Mouse (Mus musculus) 3134 (cell line): Measurements from ENCODE around the gene Myrf.
"Not testable (repeated sequence)": the region's sequence is repeated elsewhere in the genome, so short reads cannot be mapped to it uniquely, and the experiment has no call there.

Source experiments
- DNase-seq: peaks from one replicate; pipeline ENCODE4 v3.0.0-alpha.2; 2011; ENCODE audit warnings: low spot score; ENCODE audit not compliant: insufficient read length; ENCODE audit errors: extremely low read depth

Gene Myrf

GRCm38 (mm10) chr19:10183299-10183983 lies 57.1 kb downstream of the Myrf start:
- DNase-seq, result no peak

- peak; percentile 96 for DNase-seq
These were observed 57.8 kb downstream of the Myrf start, which contains the start of gene Fads1 for GRCm38 (mm10) chr19:10182670-10183298. Gene Fads1 (plus strand): TSS chr19:10182888.

- DNase-seq, result no peak
These were observed 58.4 kb downstream of the Myrf start for GRCm38 (mm10) chr19:10182142-10182541.

GRCm38 (mm10) chr19:10181225-10181624 lies 59.3 kb downstream of the Myrf start:
- DNase-seq, result no peak

GRCm38 (mm10) chr19:10176941-10177372 lies 63.6 kb downstream of the Myrf start:
- no peak for DNase-seq

GRCm38 (mm10) chr19:10176477-10176876 lies 64.1 kb downstream of the Myrf start:
- no peak for DNase-seq

GRCm38 (mm10) chr19:10174956-10175355 lies 65.6 kb downstream of the Myrf start:
- DNase-seq, result no peak

GRCm38 (mm10) chr19:10173844-10174539 lies 66.6 kb downstream of the Myrf start:
- DNase-seq, result no peak

- no peak for DNase-seq
These were observed 67.3 kb downstream of the Myrf start for GRCm38 (mm10) chr19:10173116-10173718.

DNA sequence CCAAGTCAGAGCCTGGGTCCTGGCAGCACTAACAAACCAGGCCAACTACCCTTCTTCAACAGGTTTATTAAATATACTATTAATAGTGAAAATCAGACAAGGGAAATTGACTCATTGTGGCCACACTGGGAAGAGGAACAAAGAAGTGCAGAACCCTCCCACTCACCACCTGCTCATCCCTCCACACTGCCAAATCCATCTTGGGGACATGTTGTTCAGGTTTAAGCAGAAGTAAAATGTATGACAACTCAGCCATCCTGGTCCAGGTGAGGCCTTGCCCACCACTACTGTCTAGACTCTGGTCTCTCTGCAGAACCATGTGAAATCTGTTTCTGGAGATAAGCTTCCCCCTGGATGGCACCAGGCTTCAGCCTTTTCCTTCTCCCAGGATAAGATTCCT lies 68.7 kb downstream of the Myrf start:
- DNase-seq, result no peak

GRCm38 (mm10) chr19:10171359-10171758 lies 69.2 kb downstream of the Myrf start:
- DNase-seq, result no peak

DNA sequence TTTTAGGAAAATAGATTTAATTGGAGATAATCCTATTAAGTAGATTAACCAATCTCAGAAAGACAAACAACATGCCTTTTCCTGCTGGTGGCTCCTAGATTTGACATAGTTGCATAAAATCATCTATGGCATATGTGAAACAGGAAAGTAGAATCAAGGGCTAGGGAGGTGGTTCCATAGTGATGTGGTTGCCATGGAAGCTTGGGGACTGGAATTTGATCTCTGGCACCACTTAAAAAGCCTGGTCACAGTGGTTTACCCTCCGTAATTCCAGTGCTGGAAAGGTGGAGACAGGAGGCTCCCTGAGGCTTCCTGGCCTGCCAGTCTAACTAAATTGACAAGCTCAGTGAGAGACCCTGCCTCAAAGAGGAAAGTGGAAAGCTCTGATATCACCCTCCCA lies 70.1 kb downstream of the Myrf start:
- no peak for DNase-seq

GRCm38 (mm10) chr19:10169692-10170330 lies 70.7 kb downstream of the Myrf start:
- not testable (repeated sequence) for DNase-seq

DNA sequence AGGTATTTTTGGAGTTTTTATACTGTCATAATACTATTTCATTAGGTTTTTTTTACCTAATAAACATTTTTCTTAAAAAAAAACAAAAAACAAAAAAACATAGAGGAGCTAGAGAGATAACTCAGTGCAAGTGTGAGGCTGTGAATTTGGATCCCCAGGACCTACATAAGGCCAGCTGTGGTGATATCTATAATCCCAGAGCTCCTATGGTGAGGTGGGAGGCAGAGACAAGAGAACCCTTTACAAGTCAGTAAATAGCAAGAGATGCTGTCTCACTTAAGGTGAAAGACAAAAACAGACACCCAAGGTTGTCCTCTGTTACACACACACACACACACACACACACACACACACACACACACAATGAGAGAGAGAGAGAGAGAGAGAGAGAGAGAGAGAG lies 71.4 kb downstream of the Myrf start:
- DNase-seq, result no peak

- DNase-seq, result no peak
These were observed 72.1 kb downstream of the Myrf start for GRCm38 (mm10) chr19:10168441-10168840.

- DNase-seq, result no peak
These were observed 72.6 kb downstream of the Myrf start for GRCm38 (mm10) chr19:10167951-10168350.

- no peak for DNase-seq
These were observed 73.4 kb downstream of the Myrf start for GRCm38 (mm10) chr19:10167112-10167511.

DNA sequence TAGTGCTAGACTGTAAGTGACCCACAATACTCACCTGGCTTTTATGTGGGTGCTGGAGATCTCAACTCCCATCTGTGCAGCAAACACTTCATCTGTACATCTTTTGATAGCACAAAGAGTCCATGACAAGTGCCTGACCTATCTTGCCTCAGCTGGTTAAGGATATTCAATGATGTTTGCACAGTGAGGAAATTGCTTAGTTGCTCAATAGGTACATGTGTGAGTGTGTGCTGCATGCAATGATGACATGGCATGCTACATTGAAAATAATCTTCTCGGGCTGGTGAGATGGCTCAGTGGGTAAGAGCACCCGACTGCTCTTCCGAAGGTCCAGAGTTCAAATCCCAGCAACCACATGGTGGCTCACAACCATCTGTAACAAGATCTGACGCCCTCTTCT lies 74.6 kb downstream of the Myrf start:
- DNase-seq, result not testable (repeated sequence)

- DNase-seq, result no peak
These were observed 76.7 kb downstream of the Myrf start for GRCm38 (mm10) chr19:10163896-10164295.
